Mouse (Mus musculus) C2C12 (cell line): Measurements from ENCODE around the gene Kcna1.

ENCODE experiments used
- CEBPB ChIP-seq: IDR thresholded peaks from one replicate; pipeline ENCODE4 v1.6.1; 2011; ENCODE audit warnings: low read depth, mild to moderate bottlenecking, control low read depth, moderate library complexity
- CTCF ChIP-seq: IDR thresholded peaks from one replicate; pipeline ENCODE4 v1.5.1; 2011; ENCODE audit not compliant: control insufficient read depth, insufficient read depth, insufficient read length
- MAX ChIP-seq: IDR thresholded peaks from one replicate; pipeline ENCODE4 v1.6.1; 2011; ENCODE audit warnings: mild to moderate bottlenecking, control low read depth
- MYOD1 ChIP-seq: IDR thresholded peaks from one replicate; pipeline ENCODE4 v1.6.1; 2011; ENCODE audit warnings: low read depth; ENCODE audit not compliant: control insufficient read depth, insufficient read length
- MYOG ChIP-seq: IDR thresholded peaks from one replicate; pipeline ENCODE4 v1.6.1; 2011; ENCODE audit not compliant: control insufficient read depth, insufficient read length; ENCODE audit errors: extremely low read depth
- USF1 ChIP-seq: IDR thresholded peaks from one replicate; pipeline ENCODE4 v1.6.1; 2011; ENCODE audit warnings: low read depth, mild to moderate bottlenecking, control low read depth, moderate library complexity

- TF ChIP-seq MYOG: no peak
- no peak for TF ChIP-seq CTCF
- TF ChIP-seq MYOD1: no peak
- no peak for TF ChIP-seq MAX
- no peak for TF ChIP-seq USF1
- no peak for TF ChIP-seq CEBPB
These were observed 11.6 kb upstream of the Kcna1 start for GRCm38 (mm10) chr6:126657646-126658394.
